ENCODE assay signal across 9 mouse cellular contexts in genomic region chr2:25182664-25183063, GRCm38 (mm10). TPM values are rescaled to one million over a fixed set of nuclear protein-coding genes. Genes with fewer than 3 reads are reported as not detected.
DNase-seq lines count a peak whose midpoint lies in the region; ATAC-seq and TF ChIP-seq lines count a peak whose summit lies in the region.
"Had no signal": no experiment of that assay in that cellular context is flagged by ENCODE, and none has a peak within 500 bp of the region (broad histone marks: within the 10 kb centered on the region; RNA-seq: fewer than 3 reads in every experiment).

No protein-coding gene starts in this region.

- WGBS in embryonic facial prominence, embryonic 14.5 days = 28% methylated on average over 6 of the region's 6 CpGs
- 34% methylated on average over 6 of the region's 6 CpGs for WGBS in intestine, embryonic 15.5 days
- WGBS in neural tube, embryonic 15.5 days = 7% methylated on average over 6 of the region's 6 CpGs

- no peak for TF ChIP-seq CTCF in left cerebral cortex, adult 2 months (IDR thresholded peaks at IDR 0.05)

- H3K9ac ChIP-seq in embryonic facial prominence, embryonic 14.5 days (ENCODE audit: low read depth, low read length) = 0 out of 2 replicates have a peak overlapping the region, but pooled peaks have one; percentile 35
- H3K9ac ChIP-seq in intestine, embryonic 15.5 days = no peak overlapping the region
- peak overlapping the region; percentile 26; the same call in 1 of the 2 replicates for H3K9ac ChIP-seq in neural tube, embryonic 15.5 days (replicated peaks)

- H3K36me3 ChIP-seq in embryonic facial prominence, embryonic 14.5 days (ENCODE audit: control insufficient read depth, insufficient read depth, low read length) = no peaks in the 10 kb centered on the region
- H3K36me3 ChIP-seq in intestine, embryonic 15.5 days = no peaks in the 10 kb centered on the region
- no peaks in the 10 kb centered on the region for H3K36me3 ChIP-seq in neural tube, embryonic 15.5 days

- H3K27ac ChIP-seq in left cerebral cortex, adult 2 months = peak overlapping the region; percentile 41
- H3K27ac ChIP-seq in embryonic facial prominence, embryonic 14.5 days (replicated peaks; ENCODE audit: low read depth, low read length) = no peak overlapping the region
- no peak overlapping the region for H3K27ac ChIP-seq in intestine, embryonic 15.5 days
- 0 out of 2 replicates have a peak overlapping the region, but pooled peaks have one; percentile 11 for H3K27ac ChIP-seq in neural tube, embryonic 15.5 days (replicated peaks)

- peak overlapping the region; percentile 85 for H3K4me2 ChIP-seq in embryonic facial prominence, embryonic 14.5 days (ENCODE audit: low read depth, low read length)
- H3K4me2 ChIP-seq in intestine, embryonic 15.5 days (replicated peaks) = peak overlapping the region; percentile 42
- peak overlapping the region; percentile 89 for H3K4me2 ChIP-seq in neural tube, embryonic 15.5 days

- H3K4me1 ChIP-seq in embryonic facial prominence, embryonic 14.5 days (ENCODE audit: control insufficient read depth, insufficient read depth, low read length) = peaks cover 15% of the 10 kb centered on the region; the same call in 1 of the 2 replicates
- H3K4me1 ChIP-seq in intestine, embryonic 15.5 days (replicated peaks) = peaks cover 41% of the 10 kb centered on the region
- H3K4me1 ChIP-seq in neural tube, embryonic 15.5 days = peaks cover 77% of the 10 kb centered on the region

- H3K9me3 ChIP-seq in embryonic facial prominence, embryonic 14.5 days (ENCODE audit: control insufficient read depth, low read length) = no peaks in the 10 kb centered on the region
- no peaks in the 10 kb centered on the region for H3K9me3 ChIP-seq in intestine, embryonic 15.5 days
- H3K9me3 ChIP-seq in neural tube, embryonic 15.5 days (replicated peaks) = no peaks in the 10 kb centered on the region

- ATAC-seq in embryonic facial prominence, embryonic 14.5 days (ENCODE audit: low read depth) = no peak
- ATAC-seq in intestine, embryonic 15.5 days = no peak
- ATAC-seq in neural tube, embryonic 15.5 days (ENCODE audit: low FRiP score) = no peak

- peaks cover 66% of the 10 kb centered on the region for H3K27me3 ChIP-seq in embryonic facial prominence, embryonic 14.5 days (replicated peaks; ENCODE audit: control insufficient read depth, insufficient read depth, low read length)
- peaks cover 40% of the 10 kb centered on the region for H3K27me3 ChIP-seq in intestine, embryonic 15.5 days (replicated peaks)
- no peaks in the 10 kb centered on the region; the same call in 1 of the 2 replicates for H3K27me3 ChIP-seq in neural tube, embryonic 15.5 days (replicated peaks)

- no peak for DNase-seq in left cerebral cortex, adult 2 months (ENCODE audit: extremely low spot score in 1 of 2, low spot score in 2 of 2)
- DNase-seq in left cerebral cortex, adult 11 months (ENCODE audit: low spot score) = no peak
- DNase-seq in embryonic facial prominence, embryonic 14.5 days (ENCODE audit: low spot score) = no peak
- DNase-seq in layer of hippocampus, adult 8-10 months (ENCODE audit: low spot score in 2 of 2) = no peak
- DNase-seq in urinary bladder, postnatal 4 days (ENCODE audit: low spot score in 2 of 2) = no peak
- DNase-seq in spleen, postnatal 36 days (ENCODE audit: low spot score in 2 of 2) = no peak

- H3K4me3 ChIP-seq in left cerebral cortex, adult 2 months = peak overlapping the region; percentile 54
- peak overlapping the region; percentile 57 for H3K4me3 ChIP-seq in embryonic facial prominence, embryonic 14.5 days (ENCODE audit: low read depth, low read length)
- H3K4me3 ChIP-seq in intestine, embryonic 15.5 days (replicated peaks) = peak overlapping the region; percentile 68
- peak overlapping the region; percentile 62 for H3K4me3 ChIP-seq in neural tube, embryonic 15.5 days (replicated peaks)

- intact Hi-C loops in left cerebral cortex, adult 2 months (cut with DNase I) = no loop called here

RNA-seq across cellular contexts. Expression of gene Nrarp, which starts 2.1 kb away (rescaled TPM):
- 10 to 100 TPM; 20.2 to 21.7 TPM for total RNA-seq in left cerebral cortex, adult 2 months (2021)
- 16.5 and 20.9 TPM in 2 replicates for polyA plus RNA-seq in embryonic facial prominence, embryonic 14.5 days (2014; fragmentation: Nextera tagmentation; extraction: Ambion mirVana)
- 14.3 and 19.3 TPM in 2 replicates for polyA plus RNA-seq in intestine, embryonic 15.5 days (2015; fragmentation: Nextera tagmentation; extraction: Ambion mirVana)
- polyA plus RNA-seq in neural tube, embryonic 15.5 days (2015; fragmentation: Nextera tagmentation; extraction: Ambion mirVana) = 15.0 and 16.8 TPM in 2 replicates
- 10 to 100 TPM; 16.9 to 20.4 (median 19.5) TPM for total RNA-seq in layer of hippocampus, adult 8-10 months (2022)

RNA-seq across cellular contexts. Expression of gene Tor4a, which starts 14.0 kb away (rescaled TPM):
- 1 to 10 TPM; 2.0 to 2.2 TPM for total RNA-seq in left cerebral cortex, adult 2 months (2021)
- polyA plus RNA-seq in embryonic facial prominence, embryonic 14.5 days (2014; fragmentation: Nextera tagmentation; extraction: Ambion mirVana) = 7.5 and 7.8 TPM in 2 replicates
- polyA plus RNA-seq in intestine, embryonic 15.5 days (2015; fragmentation: Nextera tagmentation; extraction: Ambion mirVana) = 16.4 and 18.5 TPM in 2 replicates
- 1.6 and 5.9 TPM in 2 replicates for polyA plus RNA-seq in neural tube, embryonic 15.5 days (2015; fragmentation: Nextera tagmentation; extraction: Ambion mirVana)
- total RNA-seq in layer of hippocampus, adult 8-10 months (2022) = 1 to 10 TPM; 2.2 to 4.6 (median 2.8) TPM

RNA-seq across cellular contexts. Expression of gene Nelfb, which starts 28.6 kb away (rescaled TPM):
- 10 to 100 TPM; 53.4 to 64.3 TPM for total RNA-seq in left cerebral cortex, adult 2 months (2021)
- 76.8 and 94.4 TPM in 2 replicates for polyA plus RNA-seq in embryonic facial prominence, embryonic 14.5 days (2014; fragmentation: Nextera tagmentation; extraction: Ambion mirVana)
- 94.8 and 106 TPM in 2 replicates for polyA plus RNA-seq in intestine, embryonic 15.5 days (2015; fragmentation: Nextera tagmentation; extraction: Ambion mirVana)
- 101 and 105 TPM in 2 replicates for polyA plus RNA-seq in neural tube, embryonic 15.5 days (2015; fragmentation: Nextera tagmentation; extraction: Ambion mirVana)
- 10 to 100 TPM; 56.7 to 64.9 (median 64.0) TPM for total RNA-seq in layer of hippocampus, adult 8-10 months (2022)

RNA-seq across cellular contexts. Expression of gene Stpg3, which starts 31.8 kb away (rescaled TPM):
- not detected for total RNA-seq in left cerebral cortex, adult 2 months (2021)
- not detected in 2 replicates for polyA plus RNA-seq in embryonic facial prominence, embryonic 14.5 days (2014; fragmentation: Nextera tagmentation; extraction: Ambion mirVana)
- not detected in 2 replicates for polyA plus RNA-seq in intestine, embryonic 15.5 days (2015; fragmentation: Nextera tagmentation; extraction: Ambion mirVana)
- not detected in 2 replicates for polyA plus RNA-seq in neural tube, embryonic 15.5 days (2015; fragmentation: Nextera tagmentation; extraction: Ambion mirVana)
- under 1 TPM in 2 of 4 experiments, not detected in 2; 0.27 to 0.29 TPM for total RNA-seq in layer of hippocampus, adult 8-10 months (2022)
- total RNA-seq: heart, postnatal 14 days had no signal

RNA-seq across cellular contexts. Expression of gene Fam166a, which starts 35.9 kb away (rescaled TPM):
- not detected for total RNA-seq in left cerebral cortex, adult 2 months (2021)
- polyA plus RNA-seq in embryonic facial prominence, embryonic 14.5 days (2014; fragmentation: Nextera tagmentation; extraction: Ambion mirVana) = not detected in 2 replicates
- not detected in 2 replicates for polyA plus RNA-seq in intestine, embryonic 15.5 days (2015; fragmentation: Nextera tagmentation; extraction: Ambion mirVana)
- polyA plus RNA-seq in neural tube, embryonic 15.5 days (2015; fragmentation: Nextera tagmentation; extraction: Ambion mirVana) = not detected in 2 replicates
- not detected for total RNA-seq in layer of hippocampus, adult 8-10 months (2022)
- total RNA-seq: heart, postnatal 14 days had no signal

Comparison
In these comparisons a context has a peak if more than half of its experiments do, and no peak if none do; other contexts are left out.
1. H3K27ac ChIP-seq: peak in left cerebral cortex, adult 2 months (single experiment) and neural tube, embryonic 15.5 days (single experiment); none in embryonic facial prominence, embryonic 14.5 days (single experiment) and intestine, embryonic 15.5 days (single experiment).
2. Peak in every context shown above with its lines, with median percentiles within 50 percentile points of each other: H3K4me3 ChIP-seq and H3K4me2 ChIP-seq.